Mouse (Mus musculus): ENCODE data around the gene Rac2. TPM values are rescaled to one million over a fixed set of nuclear protein-coding genes. Genes with fewer than 3 reads are reported as not detected.

Gene Rac2
- polyA plus RNA-seq, 1 experiment from 2014 or later: 7.6 TPM

GRCm38 (mm10) chr15:78542767-78543303, 29.7 kb downstream of the Rac2 start:
- no peak overlapping the region for H3K4me2 ChIP-seq (replicated peaks)
- no peak overlapping the region for H3K4me3 ChIP-seq
- no peak overlapping the region for H3K9ac ChIP-seq
- H3K36me3 ChIP-seq: no peaks in the 10 kb centered on the region
- 60% methylated on average over 7 of the region's 7 CpGs for WGBS
- no peaks in the 10 kb centered on the region for H3K9me3 ChIP-seq
- peaks cover 38% of the 10 kb centered on the region for H3K27me3 ChIP-seq
- no peak for ATAC-seq (ENCODE audit: insufficient number of reproducible peaks, insufficient read depth, low FRiP score, low TSS enrichment)
- H3K27ac ChIP-seq: no peak overlapping the region
- H3K4me1 ChIP-seq: no peaks in the 10 kb centered on the region

GRCm38 (mm10) chr15:78542098-78542766, 30.4 kb downstream of the Rac2 start:
- Histone ChIP-seq H3K27ac (no peak overlapping the region), H3K9me3 (no peaks in the 10 kb centered on the region), H3K27me3 (peaks cover 38% of the 10 kb centered on the region), H3K4me1 (no peaks in the 10 kb centered on the region), H3K9ac (0 out of 2 replicates have a peak overlapping the region, but pooled peaks have one; percentile 2), H3K4me2 (replicated peaks) (no peak overlapping the region), H3K4me3 (no peak overlapping the region), H3K36me3 (no peaks in the 10 kb centered on the region)
- ATAC-seq (ENCODE audit: insufficient number of reproducible peaks, insufficient read depth, low FRiP score, low TSS enrichment): no peak
- 76% methylated on average over 3 of the region's 3 CpGs for WGBS

- Histone ChIP-seq H3K27me3 (peaks cover 38% of the 10 kb centered on the region), H3K27ac (no peak overlapping the region)
Observed at GRCm38 (mm10) chr15:78541606-78542005, 31.0 kb downstream of the Rac2 start.

GRCm38 (mm10) chr15:78541036-78541435, 31.5 kb downstream of the Rac2 start:
- WGBS: 88% methylated on average over 3 of the region's 3 CpGs
- Histone ChIP-seq H3K4me3 (no peak overlapping the region), H3K27ac (no peak overlapping the region), H3K36me3 (no peaks in the 10 kb centered on the region), H3K9me3 (no peaks in the 10 kb centered on the region), H3K27me3 (peaks cover 38% of the 10 kb centered on the region), H3K4me1 (no peaks in the 10 kb centered on the region), H3K4me2 (replicated peaks) (no peak overlapping the region), H3K9ac (no peak overlapping the region)
- no peak for ATAC-seq (ENCODE audit: insufficient number of reproducible peaks, insufficient read depth, low FRiP score, low TSS enrichment)

More at GRCm38 (mm10) chr15:78541606-78542005, 31.0 kb downstream of the Rac2 start:
- Histone ChIP-seq H3K9ac (no peak overlapping the region), H3K4me2 (replicated peaks) (no peak overlapping the region), H3K36me3 (no peaks in the 10 kb centered on the region), H3K4me1 (no peaks in the 10 kb centered on the region), H3K9me3 (no peaks in the 10 kb centered on the region), H3K4me3 (no peak overlapping the region)
- WGBS: 70% methylated on average over 3 of the region's 3 CpGs
- no peak for ATAC-seq (ENCODE audit: insufficient number of reproducible peaks, insufficient read depth, low FRiP score, low TSS enrichment)

GRCm38 (mm10) chr15:78535723-78536421, 36.7 kb downstream of the Rac2 start:
- ATAC-seq (ENCODE audit: insufficient number of reproducible peaks, insufficient read depth, low FRiP score, low TSS enrichment): no peak
- Histone ChIP-seq H3K36me3 (no peaks in the 10 kb centered on the region), H3K27me3 (peaks cover 21% of the 10 kb centered on the region), H3K4me1 (peaks cover 11% of the 10 kb centered on the region), H3K9me3 (no peaks in the 10 kb centered on the region), H3K4me3 (no peak overlapping the region), H3K9ac (no peak overlapping the region), H3K4me2 (replicated peaks) (no peak overlapping the region), H3K27ac (no peak overlapping the region)
- WGBS: 46% methylated on average over 10 of the region's 10 CpGs

- peaks cover 31% of the 10 kb centered on the region for H3K4me1 ChIP-seq
- no peak for ATAC-seq (ENCODE audit: insufficient number of reproducible peaks, insufficient read depth, low FRiP score, low TSS enrichment)
- H3K4me2 ChIP-seq (replicated peaks): no peak overlapping the region
- no peaks in the 10 kb centered on the region for H3K36me3 ChIP-seq
- no peaks in the 10 kb centered on the region for H3K9me3 ChIP-seq
- H3K27ac ChIP-seq: no peak overlapping the region
- H3K4me3 ChIP-seq: no peak overlapping the region
- 79% methylated on average over 10 of the region's 10 CpGs for WGBS
- H3K27me3 ChIP-seq: 0 out of 2 replicates have a peak, but pooled peaks cover 3% of the 10 kb centered on the region
- H3K9ac ChIP-seq: peak overlapping the region; percentile 19; the same call in 1 of the 2 replicates
Observed at GRCm38 (mm10) chr15:78533346-78533835, 39.2 kb downstream of the Rac2 start.

- peaks cover 31% of the 10 kb centered on the region for H3K4me1 ChIP-seq
- no peak overlapping the region for H3K4me3 ChIP-seq
- H3K9me3 ChIP-seq: no peaks in the 10 kb centered on the region
- H3K4me2 ChIP-seq (replicated peaks): no peak overlapping the region
- H3K9ac ChIP-seq: no peak overlapping the region; the same call in 1 of the 2 replicates
- WGBS: 73% methylated on average over 10 of the region's 10 CpGs
- H3K36me3 ChIP-seq: no peaks in the 10 kb centered on the region
- no peak overlapping the region for H3K27ac ChIP-seq
- H3K27me3 ChIP-seq: 0 out of 2 replicates have a peak, but pooled peaks cover 3% of the 10 kb centered on the region
- no peak for ATAC-seq (ENCODE audit: insufficient number of reproducible peaks, insufficient read depth, low FRiP score, low TSS enrichment)
Observed at GRCm38 (mm10) chr15:78532566-78533345, 39.8 kb downstream of the Rac2 start.

- under 1% methylated on average over 25 of the region's 25 CpGs for WGBS
- peak overlapping the region; percentile 66 for H3K27ac ChIP-seq
- 0 out of 2 replicates have a peak, but pooled peaks cover 3% of the 10 kb centered on the region for H3K27me3 ChIP-seq
- no peaks in the 10 kb centered on the region for H3K9me3 ChIP-seq
- H3K4me1 ChIP-seq: peaks cover 31% of the 10 kb centered on the region
- H3K4me3 ChIP-seq: 0 out of 2 replicates have a peak overlapping the region, but pooled peaks have one; percentile 13
- H3K4me2 ChIP-seq (replicated peaks): peak overlapping the region; percentile 50
- no peaks in the 10 kb centered on the region for H3K36me3 ChIP-seq
- peak; percentile 70 for ATAC-seq (ENCODE audit: insufficient number of reproducible peaks, insufficient read depth, low FRiP score, low TSS enrichment)
- H3K9ac ChIP-seq: peak overlapping the region; percentile 53
Observed at GRCm38 (mm10) chr15:78531901-78532469, 40.6 kb downstream of the Rac2 start.

- Histone ChIP-seq H3K9me3 (no peaks in the 10 kb centered on the region), H3K9ac (0 out of 2 replicates have a peak overlapping the region, but pooled peaks have one; percentile 53), H3K27me3 (0 out of 2 replicates have a peak, but pooled peaks cover 3% of the 10 kb centered on the region), H3K4me1 (peaks cover 31% of the 10 kb centered on the region), H3K4me2 (replicated peaks) (peak overlapping the region; percentile 50), H3K4me3 (0 out of 2 replicates have a peak overlapping the region, but pooled peaks have one; percentile 13), H3K27ac (peak overlapping the region; percentile 66), H3K36me3 (no peaks in the 10 kb centered on the region)
- no peak for ATAC-seq (ENCODE audit: insufficient number of reproducible peaks, insufficient read depth, low FRiP score, low TSS enrichment)
- 70% methylated on average over 4 of the region's 4 CpGs for WGBS
Observed at GRCm38 (mm10) chr15:78531451-78531720, 41.2 kb downstream of the Rac2 start.

GRCm38 (mm10) chr15:78530671-78531450, 41.7 kb downstream of the Rac2 start, which contains the start of gene C1qtnf6:
TSS of gene C1qtnf6 (minus strand) at chr15:78531416.
- Histone ChIP-seq H3K9ac (peak within 1 kb of the TSS; percentile 53), H3K4me1 (peaks cover 32% of the 10 kb centered on the region), H3K9me3 (no peaks in the 10 kb centered on the region), H3K36me3 (no peaks in the 10 kb centered on the region), H3K27ac (peak within 1 kb of the TSS; percentile 66), H3K4me3 (0 out of 2 replicates have a peak within 1 kb of the TSS, but pooled peaks have one; percentile 13), H3K4me2 (replicated peaks) (peak within 1 kb of the TSS; percentile 50), H3K27me3 (0 out of 2 replicates have a peak, but pooled peaks cover 3% of the 10 kb centered on the region)
- WGBS: 66% methylated on average over 17 of the region's 17 CpGs
- ATAC-seq (ENCODE audit: insufficient number of reproducible peaks, insufficient read depth, low FRiP score, low TSS enrichment): no peak
